In genomic region chr7:111182319-111182718, GRCm38 (mm10) we compare ENCODE assay signal across 7 mouse cellular contexts.
A peak's percentile ranks its signal among the peaks of the same experiment; 100 is the strongest.
DNase-seq lines count a peak whose midpoint lies in the region; ATAC-seq lines count a peak whose summit lies in the region.

No protein-coding gene starts in this region.

- H3K9me3 ChIP-seq in kidney, embryonic 16.5 days (ENCODE audit: low read length) = no peaks in the 10 kb centered on the region

- H3K9ac ChIP-seq in kidney, embryonic 16.5 days (replicated peaks; ENCODE audit: low read length) = no peak overlapping the region

- no peak overlapping the region for H3K27ac ChIP-seq in kidney, embryonic 16.5 days (ENCODE audit: low read length)

- peaks cover 20% of the 10 kb centered on the region; the same call in 1 of the 2 replicates for H3K4me1 ChIP-seq in kidney, embryonic 16.5 days (ENCODE audit: insufficient read depth, low read length)

- H3K36me3 ChIP-seq in kidney, embryonic 16.5 days (ENCODE audit: insufficient read depth, low read length) = no peaks in the 10 kb centered on the region

- H3K4me2 ChIP-seq in kidney, embryonic 16.5 days (replicated peaks; ENCODE audit: low read depth, low read length) = no peak overlapping the region

- no peak overlapping the region for H3K4me3 ChIP-seq in kidney, embryonic 16.5 days (ENCODE audit: low read length)

- no peaks in the 10 kb centered on the region for H3K27me3 ChIP-seq in kidney, embryonic 16.5 days (ENCODE audit: insufficient read depth, low read length)

- DNase-seq in B cell, adult 2 months = peak; percentile 37 to 47
- peak; percentile 42 for DNase-seq in ES-CJ7 (ENCODE audit: low read depth, low spot score)
- DNase-seq in cerebellum, postnatal 14 days = peak; percentile 84
- peak; percentile 57 to 75 for DNase-seq in frontal cortex, postnatal 36 days (ENCODE audit: low spot score in 2 of 2)
- peak; percentile 27 to 44 for DNase-seq in lung, adult 18-20 months
- DNase-seq in ovary, postnatal 14 days (ENCODE audit: low spot score) = peak; percentile 46

- WGBS in kidney, embryonic 16.5 days = 63% methylated on average over 3 of the region's 3 CpGs

- ATAC-seq in kidney, embryonic 16.5 days (ENCODE audit: low FRiP score, low TSS enrichment) = peak; percentile 62; the same call in 1 of the 2 replicates
